Mouse (Mus musculus): ENCODE measurements around the gene Gm8257. TPM values are rescaled to one million over a fixed set of nuclear protein-coding genes. Genes with fewer than 3 reads are reported as not detected.

Gene Gm8257
- polyA plus RNA-seq (2017; shearing (Covaris generic)) = not detected

GRCm38 (mm10) chr14:44706356-44706755 is at the start of gene Gm8257:
TSS of gene Gm8257 (minus strand) at chr14:44706456.

DNA sequence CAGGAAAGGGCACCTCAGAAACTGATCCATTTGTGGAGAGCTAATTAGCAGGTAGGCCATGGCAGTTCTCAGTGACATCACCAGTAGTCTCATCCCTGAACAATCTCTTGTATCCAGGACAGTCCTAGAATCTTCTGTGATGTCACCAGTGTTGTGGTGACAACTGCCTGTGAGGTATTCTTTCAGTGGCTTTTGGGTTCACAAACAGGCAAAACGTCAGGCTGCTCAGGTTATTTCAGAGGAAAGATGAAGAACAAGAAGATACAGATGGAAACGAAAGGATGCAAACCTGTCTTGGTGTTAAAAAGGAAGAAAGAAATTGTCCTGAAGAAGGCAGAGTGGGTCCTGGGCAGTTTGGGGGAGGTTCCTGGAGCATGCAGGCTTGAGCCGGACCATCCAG is 44.0 kb upstream of the Gm8257 start, which contains the start of gene Gm8267:
Gene Gm8267, minus strand, starts transcription at position 101 of the 400 bp plus-strand sequence.

GRCm38 (mm10) chr14:44627737-44628136 is 78.5 kb downstream of the Gm8257 start, which contains the start of gene Gm5624:
TSS of gene Gm5624 (minus strand) at chr14:44627938.

Other genes starting within 250 kb of the Gm8257 start
- gene BC061237, start 214.0 kb downstream of the Gm8257 start, polyA plus RNA-seq (2017; shearing (Covaris generic)) = not detected
- not detected for gene Gm17093, start 188.2 kb downstream of the Gm8257 start, polyA plus RNA-seq (2017; shearing (Covaris generic))
- gene Gm8247, start 123.3 kb downstream of the Gm8257 start, polyA plus RNA-seq (2017; shearing (Covaris generic)) = not detected
- not detected for gene Gm5624, start 78.5 kb downstream of the Gm8257 start, polyA plus RNA-seq (2017; shearing (Covaris generic))
- not detected for gene Gm8267, start 43.9 kb upstream of the Gm8257 start, polyA plus RNA-seq (2017; shearing (Covaris generic))
- gene Ptgdr, start 152.9 kb upstream of the Gm8257 start, polyA plus RNA-seq (2017; shearing (Covaris generic)) = not detected